Mouse (Mus musculus) urinary bladder, adult 2 months (tissue): Measurements from ENCODE around the gene Lgals9. TPM values are rescaled to one million over a fixed set of nuclear protein-coding genes. Genes with fewer than 3 reads are reported as not detected.

Source experiments
- DNase-seq: peaks from one replicate; pipeline ENCODE4 v3.0.0; 2022; ENCODE audit warnings: low spot score
- polyA plus RNA-seq: library from polyadenylated mRNA; depleted of rRNA; stranded (reverse); fragments of >200 nt; gene quantifications from 2 replicates; pipeline ENCODE4 v1.2.3, GENCODE M21; 2012; rRNA removed

Lgals9 gene
- 74.3 and 76.8 TPM in 2 replicates for polyA plus RNA-seq

DNA sequence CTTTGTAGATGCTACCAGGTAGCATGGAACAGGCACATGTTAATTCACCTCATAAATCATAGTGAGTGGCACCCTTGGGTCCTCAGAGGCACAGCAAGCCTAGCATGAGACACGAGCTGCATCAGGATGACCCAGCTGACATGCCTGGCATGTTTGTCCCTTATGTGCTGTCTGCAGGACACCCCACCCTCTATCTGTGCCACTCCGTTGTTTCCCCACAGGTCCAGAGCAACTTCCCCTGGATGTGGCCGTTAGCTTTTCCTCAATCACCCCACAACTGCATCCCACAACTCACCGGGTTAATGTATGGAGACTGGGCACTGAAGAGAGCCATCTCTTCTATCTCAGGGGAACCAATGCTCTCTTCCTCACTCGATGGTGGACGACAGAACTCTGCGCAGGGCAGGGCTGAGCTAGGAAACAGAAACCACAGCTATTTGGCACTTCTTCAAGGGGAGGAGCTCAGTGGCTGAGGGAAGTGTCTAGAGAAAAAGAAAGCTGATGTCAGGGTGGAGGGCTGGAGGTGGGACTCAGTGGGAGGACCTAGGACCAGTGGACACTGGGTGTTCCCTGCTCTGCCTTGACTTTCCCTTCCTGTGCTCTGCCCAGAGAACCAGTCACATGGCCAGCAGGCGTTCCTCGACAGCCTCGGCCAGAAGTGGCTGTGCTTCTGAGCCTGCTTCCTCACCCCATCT, at the start of gene Lgals9:
TSS of gene Lgals9 (minus strand) at position 464 of the 695 bp plus-strand sequence.
- DNase-seq = no peak

DNA sequence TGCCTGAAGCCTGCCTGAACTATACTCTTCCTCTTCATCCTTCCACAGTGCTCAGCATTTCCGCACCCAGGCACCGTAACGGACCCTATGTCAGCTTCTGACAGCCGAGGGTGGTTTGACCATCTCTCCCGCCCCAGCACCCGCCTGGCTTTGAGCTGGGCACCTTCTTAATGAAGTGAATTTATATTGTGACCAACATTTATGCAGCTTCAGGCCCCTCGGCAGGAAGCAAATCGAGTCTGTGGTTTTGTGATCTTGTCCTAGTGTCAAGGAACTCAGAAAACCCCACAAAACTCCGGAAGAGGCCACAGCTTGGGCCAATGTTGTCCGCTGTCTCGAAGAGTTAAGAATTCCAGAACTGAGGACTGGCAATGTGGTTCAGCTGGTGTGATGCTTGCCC, 48.9 kb upstream of the Lgals9 start:
- no peak for DNase-seq

DNA sequence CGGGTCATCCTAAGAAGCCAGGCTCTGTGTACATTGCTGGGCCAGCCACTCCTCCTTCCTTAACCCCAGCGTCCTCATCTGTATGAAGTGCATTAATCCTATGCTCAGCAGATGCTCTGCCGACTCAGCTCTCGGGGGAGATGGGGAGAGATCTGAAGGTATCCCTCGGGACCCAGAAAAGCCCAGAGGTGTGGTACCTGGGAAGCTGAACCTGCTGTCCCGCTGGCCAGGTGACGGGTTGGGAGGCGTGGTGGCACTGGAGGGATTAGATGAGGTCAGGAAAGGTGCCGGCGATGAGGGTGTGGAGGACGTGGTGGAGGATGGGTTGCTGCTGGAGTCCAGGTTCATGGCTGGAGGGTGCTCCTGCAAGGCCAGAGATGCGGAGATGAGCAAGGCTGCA, 48.3 kb upstream of the Lgals9 start:
- no peak for DNase-seq

DNA sequence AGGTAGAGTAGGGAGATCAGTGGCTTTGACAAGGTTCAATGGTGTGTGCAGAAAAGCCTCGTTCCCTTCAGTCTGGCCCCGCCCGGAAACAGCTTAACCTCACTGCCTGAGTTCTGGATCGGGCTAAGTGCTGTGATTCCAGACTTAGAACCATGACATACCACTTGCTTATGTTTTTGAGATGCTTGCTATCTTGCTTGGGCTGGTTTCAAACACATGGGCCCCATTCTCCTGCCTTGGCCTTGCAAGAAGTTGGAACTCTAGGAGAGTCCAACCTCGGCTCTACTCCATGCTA, 46.7 kb upstream of the Lgals9 start:
- DNase-seq = no peak

DNA sequence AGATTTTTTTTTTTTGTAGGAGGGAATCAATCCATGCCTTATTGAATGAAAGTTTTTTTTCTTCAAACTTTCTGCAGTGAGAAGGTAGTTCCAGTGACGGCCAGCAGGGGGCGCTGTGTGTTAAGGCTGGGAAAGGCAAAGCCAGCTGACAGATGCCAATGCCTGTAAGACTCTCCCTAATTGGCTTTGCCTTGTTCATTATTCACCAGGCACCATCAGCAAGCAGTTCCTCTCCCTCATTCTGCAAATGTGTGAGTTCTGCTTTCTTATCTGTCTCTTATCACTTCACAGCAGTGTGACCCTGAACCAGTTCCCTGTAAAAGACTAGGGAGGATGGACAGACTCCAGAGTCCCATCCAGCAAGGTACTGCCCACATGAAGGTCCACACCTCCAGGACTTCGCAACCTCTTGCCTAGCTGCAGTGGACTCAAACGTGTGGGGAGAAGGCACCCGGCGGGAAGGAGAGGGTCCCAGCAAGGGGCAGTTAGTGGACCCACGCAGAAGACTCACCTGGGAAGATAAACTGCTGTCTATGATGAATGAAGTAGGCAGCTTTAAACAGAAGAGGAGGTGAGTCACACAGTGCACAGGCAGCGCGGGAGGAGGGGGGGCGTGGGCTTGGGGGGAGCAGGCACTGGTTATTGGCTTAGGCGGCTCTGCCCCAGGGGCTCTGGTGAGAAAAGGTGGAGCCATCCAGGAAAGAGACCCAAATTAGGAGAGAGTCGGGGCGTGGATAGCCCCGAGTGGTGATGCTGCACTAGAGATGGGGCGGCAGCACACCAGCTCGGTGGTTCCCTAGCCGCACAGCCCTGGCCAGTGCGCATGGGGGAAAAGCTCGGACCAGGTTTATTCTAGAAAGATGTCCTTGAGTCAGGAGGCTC, 46.1 kb upstream of the Lgals9 start:
- DNase-seq = peak; percentile 87

DNA sequence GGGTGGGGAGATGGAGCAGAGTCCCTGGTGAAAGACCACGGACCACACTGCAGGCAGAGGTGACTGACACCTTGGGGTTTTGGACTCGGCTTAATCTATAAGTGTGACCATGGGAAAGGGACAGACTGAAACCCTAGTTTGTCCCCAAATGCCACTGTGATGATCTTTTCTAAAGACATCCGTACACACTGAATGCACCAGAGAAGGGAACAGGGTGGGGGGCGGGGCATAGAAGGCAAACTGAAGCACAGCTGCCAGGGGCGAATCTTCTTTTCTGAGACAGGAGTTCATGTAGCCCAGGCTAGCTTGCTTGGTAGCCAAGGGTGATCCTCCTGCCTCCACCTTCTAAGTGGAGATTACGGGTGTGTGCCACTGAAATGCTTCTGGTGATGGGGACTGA, 39.0 kb upstream of the Lgals9 start:
- no peak for DNase-seq

DNA sequence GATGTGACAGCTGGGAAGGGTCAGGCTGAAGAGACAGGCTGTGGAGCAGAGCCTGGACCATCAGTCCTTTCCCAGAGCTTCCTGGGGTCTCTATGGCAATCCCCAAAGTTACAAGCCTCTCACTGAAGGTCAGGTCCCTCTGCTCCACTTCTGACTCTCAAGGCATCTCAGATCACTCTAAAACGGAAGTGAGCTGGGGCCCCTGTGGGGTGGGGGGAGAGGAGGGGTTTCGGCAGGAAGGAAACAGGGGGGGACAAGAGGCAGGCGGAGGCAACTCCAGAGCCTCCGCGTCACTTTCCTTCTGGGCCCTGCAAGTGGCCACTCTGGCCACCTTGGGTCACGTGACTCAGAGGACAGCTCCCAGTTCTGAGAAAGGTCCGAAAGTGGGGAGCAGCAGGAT, 38.6 kb upstream of the Lgals9 start:
- no peak for DNase-seq

DNA sequence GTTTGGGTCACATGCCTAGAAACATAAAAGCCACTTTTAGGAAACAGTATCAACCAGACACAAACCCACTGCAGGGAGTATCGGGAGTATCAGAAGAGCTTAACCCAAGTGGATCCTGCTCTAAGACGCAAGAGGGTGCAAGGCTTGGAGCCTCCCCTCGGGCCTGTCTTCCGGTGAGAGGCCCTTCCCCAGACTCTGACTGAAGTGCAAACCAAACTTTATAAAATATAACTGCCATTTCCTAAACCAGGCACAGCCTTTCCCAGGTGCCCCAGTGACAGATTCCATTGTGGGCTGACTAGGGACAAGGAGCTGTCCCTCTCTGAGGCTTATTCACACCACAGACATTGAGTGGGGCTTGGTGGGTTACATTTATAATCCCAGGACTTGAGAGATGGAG, 38.1 kb upstream of the Lgals9 start:
- DNase-seq = no peak

DNA sequence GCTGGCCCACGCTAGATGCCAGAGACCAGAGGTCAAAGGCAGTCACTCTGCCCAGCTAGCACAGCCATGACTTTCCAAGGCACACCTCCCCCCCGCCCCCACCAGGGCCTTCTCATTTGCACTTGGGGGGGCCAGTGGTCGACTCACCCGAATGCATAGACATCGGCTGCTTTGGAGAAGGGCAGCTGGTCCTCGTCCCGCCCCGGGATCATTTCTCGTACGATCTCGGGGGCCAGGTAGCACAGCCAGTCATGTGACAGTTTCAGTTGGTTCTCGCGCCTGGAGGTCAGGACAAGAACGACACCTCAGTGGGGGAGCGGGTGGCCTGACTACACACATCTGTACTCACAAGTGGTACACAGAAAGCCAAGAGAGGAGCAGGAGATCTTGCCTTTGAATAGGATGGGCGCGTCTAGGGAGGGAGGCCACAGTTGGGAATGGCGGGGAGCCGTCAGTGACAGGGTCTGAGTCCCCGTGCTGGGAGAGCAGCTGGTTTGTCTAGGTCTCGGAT, 35.8 kb upstream of the Lgals9 start:
- no peak for DNase-seq

DNA sequence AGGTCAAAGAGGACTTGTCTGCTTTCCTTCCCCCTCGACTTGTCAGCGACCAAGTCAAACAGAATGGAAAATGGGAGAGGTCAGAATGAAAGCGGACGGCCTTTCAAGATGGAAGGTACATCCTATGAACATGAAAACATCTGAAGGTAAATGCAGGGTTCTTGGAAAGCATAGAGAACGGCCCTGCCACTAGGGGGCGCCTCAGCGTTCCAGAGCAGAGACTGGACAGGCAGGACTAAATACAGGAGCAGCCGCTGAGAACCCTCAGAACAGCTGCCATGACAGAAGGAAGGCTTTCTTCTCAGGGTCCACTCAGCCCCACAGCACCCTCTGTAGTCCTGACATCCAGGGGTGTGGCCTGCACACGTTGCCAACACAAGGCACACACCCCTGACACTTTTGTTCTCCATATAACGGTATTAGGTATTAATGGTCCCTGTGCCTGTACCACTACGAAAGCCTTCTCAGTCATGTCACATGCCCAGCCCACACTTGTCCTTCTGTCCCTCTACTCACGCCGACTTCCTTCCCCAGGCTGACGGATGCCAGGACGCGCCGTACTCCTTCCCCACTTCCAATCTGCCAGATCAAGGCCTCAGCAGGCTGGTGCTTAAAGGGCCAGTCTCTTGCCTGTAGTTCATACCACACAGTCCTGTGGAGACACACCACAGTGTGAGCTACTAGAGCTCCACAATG, 35.2 kb upstream of the Lgals9 start:
- DNase-seq = no peak

DNA sequence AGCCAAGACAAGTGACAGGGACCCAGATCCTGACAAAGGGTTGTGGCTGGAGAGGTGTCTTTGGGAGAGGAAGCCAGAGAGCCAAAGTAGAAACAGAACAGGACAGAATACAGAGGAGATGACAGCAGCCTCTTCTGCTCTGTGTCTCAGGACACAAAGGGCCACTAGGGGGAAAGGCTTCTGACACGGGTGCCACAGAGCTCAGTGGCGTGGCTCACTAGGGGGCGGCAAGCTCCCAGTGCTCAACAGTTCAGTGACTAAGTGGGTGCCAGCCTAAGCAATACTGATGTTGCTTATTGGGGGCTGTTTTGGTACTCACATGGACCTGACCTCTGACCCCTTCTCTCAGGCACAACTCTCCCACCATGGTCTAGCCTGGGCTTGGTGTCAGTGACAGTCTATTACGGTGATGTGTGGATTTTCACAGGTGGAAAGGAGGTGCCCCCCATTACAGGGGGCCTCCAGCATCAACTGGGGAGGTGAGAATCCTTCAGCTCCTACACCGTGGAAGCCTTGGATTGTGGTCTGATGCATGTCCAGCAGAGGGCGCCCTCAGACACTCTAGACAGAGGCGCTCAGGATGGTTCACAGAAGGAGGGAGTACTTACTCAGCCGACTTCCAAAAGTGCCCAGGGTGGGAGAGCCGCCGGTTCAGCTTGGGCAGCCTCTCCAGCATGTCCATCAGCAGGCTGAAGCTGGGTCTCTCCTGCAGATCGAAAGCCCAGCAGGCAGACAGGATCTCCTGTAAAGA, 34.4 kb upstream of the Lgals9 start:
- DNase-seq = peak; percentile 66

DNA sequence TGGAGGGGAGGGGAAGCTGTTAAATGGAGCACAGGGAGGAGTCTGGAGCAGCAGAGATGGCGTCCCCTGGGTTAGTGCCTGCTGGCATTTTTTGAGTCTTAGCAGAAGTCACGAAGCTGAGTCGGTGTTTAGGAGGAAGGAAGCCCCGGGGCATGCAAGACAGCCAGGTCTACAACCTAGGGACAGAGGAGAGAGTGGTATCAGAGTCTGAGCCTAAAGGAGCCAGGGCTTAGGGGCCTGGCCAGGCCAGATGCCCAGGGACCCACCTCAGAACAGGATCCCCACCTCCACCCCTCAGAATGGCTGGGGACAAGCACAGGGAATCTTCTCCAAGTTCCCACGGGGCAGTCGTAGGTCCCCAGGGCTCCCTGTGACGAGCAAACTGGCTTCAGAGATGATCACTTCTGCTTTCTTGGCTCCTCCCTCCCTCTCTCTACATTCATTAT, 32.4 kb upstream of the Lgals9 start:
- DNase-seq = no peak

DNA sequence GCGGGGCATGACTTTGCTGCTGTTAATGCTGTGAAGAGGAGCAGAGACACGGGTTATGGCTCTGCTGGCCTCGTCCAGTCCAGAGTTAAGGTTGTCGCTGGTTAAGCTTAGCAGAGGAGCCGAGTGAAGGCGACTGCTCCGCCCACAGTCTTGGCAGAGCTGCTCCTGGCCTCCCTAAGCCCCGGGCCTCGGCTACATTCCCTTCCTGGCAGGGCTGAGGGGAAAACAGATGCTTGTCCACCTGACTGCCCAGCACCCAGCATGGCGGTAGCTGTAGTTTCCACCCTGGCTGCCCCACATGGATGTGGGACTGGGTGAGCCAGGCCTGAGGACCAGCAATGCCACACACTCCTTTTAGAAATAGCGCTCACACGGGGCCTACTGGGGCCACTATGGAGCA, 31.5 kb upstream of the Lgals9 start:
- DNase-seq = peak; percentile 16

DNA sequence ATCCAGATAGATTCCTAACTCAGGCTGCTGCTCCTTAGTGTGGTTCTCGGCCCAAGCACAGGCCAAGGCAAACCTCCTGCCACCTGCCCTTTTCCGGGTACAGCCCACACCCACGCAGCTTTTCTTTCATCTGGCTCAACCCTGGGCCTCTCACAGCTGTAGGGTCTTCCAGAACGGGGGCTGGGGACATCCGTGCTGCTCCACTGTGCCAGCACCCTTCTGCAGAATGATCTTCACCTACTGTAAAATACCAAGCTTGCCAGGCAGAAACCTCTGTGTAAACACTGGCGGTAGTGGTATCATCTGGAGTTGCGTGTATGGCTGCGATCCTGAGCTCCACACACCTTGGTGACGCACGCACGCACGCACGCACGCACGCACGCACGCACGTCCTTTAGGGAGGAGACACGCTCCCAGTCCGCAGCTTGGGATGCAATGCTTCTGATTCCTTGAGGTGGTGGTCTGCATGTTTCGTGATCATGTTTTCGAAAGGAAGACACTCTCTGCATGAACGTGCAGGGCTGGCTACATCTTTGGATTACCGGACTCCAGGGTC, 31.0 kb upstream of the Lgals9 start:
- peak; percentile 12 for DNase-seq

DNA sequence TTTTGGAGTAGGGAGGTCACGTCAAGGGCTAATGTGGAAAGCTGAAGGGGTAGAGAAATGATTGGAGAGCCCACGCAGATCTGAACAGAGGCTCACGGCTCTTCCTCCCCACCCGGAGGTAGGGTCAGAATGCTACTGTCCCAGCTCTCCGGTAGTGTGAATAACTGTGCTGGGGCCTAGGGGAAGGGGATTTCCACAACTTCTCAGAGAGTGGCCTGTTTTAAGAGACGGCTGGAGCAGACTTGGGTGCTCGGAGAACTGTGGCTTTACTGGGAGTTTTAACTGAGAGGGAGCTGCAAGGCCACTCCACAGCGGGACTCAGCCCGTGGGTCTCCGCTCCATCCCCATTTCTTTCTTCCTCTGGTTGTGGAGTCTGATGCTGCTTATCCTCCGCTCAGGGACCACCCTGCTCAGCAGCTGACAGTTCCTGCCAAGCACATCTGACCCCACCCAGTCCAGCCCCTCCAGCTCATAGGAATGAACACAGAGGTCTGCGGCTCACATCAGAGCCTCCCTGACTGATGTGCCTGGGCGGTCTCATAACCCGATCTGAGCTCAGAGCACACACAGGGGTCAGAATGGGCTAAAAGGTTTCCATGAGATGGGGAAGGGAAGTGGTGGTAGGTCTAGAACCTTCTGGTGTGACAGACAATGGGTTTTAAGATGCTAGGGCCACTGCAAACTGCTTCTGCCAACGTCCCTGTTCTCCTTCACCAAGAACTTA, 30.0 kb upstream of the Lgals9 start:
- DNase-seq = peak; percentile 9

DNA sequence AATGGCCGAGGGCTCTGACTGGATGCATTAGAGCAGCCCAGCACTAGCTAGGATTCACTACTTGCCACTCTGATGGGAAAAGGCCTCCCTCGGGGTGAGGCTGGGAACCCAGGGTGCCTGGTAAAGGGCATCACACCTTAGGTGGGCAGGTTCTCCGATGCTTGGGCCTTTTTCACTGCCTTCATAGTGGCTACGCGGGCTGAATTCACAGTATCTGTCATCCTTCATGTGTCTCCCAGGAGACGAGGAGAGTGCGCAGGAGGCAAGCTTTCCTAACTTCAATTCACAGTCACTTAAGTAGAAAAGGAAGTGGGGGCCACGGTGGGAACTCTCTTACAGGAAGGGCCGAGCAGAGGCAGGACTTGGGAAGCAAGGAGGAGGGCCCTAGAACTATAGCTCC, 29.1 kb upstream of the Lgals9 start:
- no peak for DNase-seq

DNA sequence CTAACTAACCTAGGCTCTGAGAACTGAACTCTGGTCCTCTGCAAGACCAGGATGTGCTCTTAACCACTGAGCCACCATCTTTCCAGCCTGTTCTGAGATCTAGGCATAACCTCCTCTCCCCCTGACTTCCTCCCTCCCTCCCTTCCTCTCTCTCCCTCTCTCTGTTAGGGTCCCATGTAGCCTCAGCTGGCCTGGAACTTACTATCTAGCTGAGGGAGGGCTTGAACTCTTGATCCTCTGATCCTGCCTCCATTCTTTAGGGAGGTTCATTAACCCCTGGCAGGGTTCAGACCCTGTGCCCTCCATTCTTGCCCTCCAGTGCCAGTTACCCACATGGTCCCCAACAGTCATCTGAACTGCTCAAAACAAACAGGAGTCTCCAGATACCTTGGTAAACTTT, 28.3 kb upstream of the Lgals9 start:
- no peak for DNase-seq

DNA sequence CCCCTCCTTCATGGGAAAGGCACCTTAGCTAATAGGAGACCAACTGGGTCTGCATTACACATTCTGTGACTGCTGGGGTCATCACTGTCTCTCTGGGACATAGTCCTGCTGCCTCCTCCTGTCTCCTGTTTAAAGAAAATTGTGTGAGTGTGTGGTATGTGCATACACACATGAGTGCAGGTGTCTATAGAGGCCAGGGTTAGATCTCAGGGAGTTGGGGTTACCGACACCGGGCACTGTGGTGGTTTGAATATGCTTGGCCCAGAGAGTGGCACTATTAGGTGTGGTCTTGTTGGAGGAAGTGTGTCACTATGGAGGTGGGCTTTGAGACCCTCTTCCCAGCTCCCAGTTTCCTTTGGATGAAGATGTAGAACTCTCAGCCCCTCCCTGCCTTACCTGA, 27.8 kb upstream of the Lgals9 start:
- no peak for DNase-seq

DNA sequence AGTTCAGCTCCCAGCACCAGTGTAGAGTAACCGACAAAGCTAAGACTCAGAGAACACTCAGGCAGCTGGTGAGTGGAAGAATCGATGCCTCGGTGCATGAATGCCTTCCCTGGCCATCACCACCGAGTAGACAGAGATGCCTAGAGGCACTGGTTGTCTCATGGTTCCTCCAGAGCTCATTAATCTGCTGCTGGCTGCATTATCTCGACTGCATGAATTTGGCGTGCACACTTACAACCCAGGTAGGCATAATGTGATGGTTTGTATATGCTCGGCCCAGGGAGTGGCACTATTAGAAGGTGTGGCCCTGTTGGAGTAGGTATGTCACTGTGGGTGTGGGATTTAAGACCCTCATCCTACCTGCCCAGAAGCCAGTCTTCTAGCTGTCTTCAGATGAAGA, 24.1 kb upstream of the Lgals9 start:
- DNase-seq = no peak

DNA sequence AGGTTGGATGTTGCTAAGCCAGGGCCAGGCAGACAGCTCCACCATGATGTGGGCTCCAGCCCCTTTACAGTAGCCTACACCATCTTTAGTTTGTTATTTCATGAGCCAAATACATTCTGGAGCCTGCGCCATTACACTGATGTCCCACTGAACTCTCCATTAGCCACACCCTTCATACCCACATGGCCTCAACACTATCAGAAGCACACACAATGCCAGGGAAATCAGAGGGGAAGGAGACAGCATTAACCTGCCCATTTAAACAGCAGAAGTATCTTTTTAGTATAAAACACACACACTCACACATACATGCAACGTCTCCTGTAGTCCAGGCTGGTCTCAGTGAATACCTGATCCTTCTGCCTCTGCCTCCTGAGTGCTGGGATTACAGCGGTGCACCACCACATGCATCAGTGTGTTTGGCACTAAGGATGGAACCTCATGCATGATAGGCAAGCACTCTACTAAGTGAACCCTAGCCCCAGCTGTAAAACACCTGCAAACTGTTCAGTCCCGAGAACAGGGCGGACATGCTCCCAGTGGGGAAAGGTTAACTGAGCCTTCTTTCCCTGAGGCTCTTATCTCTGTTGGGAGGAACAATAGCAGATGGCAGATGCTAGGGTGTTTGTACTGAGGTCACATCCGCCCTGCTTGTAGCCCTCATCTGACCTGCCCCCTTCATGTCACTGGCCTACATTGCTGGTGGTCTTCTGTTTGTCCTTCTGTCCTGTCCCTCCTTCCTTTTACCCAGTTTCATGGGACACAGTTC, 23.4 kb upstream of the Lgals9 start:
- no peak for DNase-seq
